Mouse (Mus musculus): ENCODE data around the gene Tiprl. TPM values are rescaled to one million over a fixed set of nuclear protein-coding genes. Genes with fewer than 3 reads are reported as not detected.

Gene Tiprl
- polyA plus RNA-seq, 1 experiment from 2014 or later = 100 TPM

DNA sequence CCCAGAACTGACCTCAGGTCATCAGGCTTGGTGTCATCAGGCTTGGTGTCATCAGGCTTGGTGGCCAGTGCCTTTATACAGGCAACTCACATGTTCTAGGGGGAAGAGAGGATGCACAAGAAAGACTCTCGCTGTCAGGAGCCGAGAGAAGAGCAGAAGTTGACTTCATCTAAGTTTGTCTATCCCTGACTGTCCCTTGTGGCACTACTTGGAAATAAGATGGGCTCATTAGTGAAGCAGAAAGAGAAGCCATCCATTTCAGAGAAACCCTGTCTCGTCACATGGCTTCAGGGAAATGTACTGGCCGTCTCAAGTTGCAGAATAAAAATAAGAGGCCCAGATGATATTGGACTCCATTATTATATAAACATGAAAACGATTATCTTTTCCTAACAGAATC, 9.8 kb upstream of the Tiprl start:
- no peak for TF ChIP-seq CTCF (IDR thresholded peaks at IDR 0.05; ENCODE audit: low read depth)
- Histone ChIP-seq H3K9me3 (replicated peaks; ENCODE audit: low read length) (no peaks in the 10 kb centered on the region), H3K4me2 (ENCODE audit: low read length) (no peak overlapping the region), H3K27me3 (ENCODE audit: insufficient read depth, low read length) (no peaks in the 10 kb centered on the region), H3K27ac (no peak overlapping the region), H3K9ac (ENCODE audit: low read depth, low read length) (no peak overlapping the region), H3K36me3 (ENCODE audit: insufficient read depth, low read length) (no peaks in the 10 kb centered on the region), H3K4me3 (replicated peaks; ENCODE audit: low read depth, low read length) (no peak overlapping the region), H3K4me1 (replicated peaks; ENCODE audit: insufficient read depth, low read length) (no peaks in the 10 kb centered on the region)
- 55% methylated on average over 5 of the region's 5 CpGs for WGBS
- no peak for ATAC-seq (replicated peaks; ENCODE audit: low FRiP score, low read depth)
- peak; percentile 33 for DNase-seq (ENCODE audit: low spot score)

DNA sequence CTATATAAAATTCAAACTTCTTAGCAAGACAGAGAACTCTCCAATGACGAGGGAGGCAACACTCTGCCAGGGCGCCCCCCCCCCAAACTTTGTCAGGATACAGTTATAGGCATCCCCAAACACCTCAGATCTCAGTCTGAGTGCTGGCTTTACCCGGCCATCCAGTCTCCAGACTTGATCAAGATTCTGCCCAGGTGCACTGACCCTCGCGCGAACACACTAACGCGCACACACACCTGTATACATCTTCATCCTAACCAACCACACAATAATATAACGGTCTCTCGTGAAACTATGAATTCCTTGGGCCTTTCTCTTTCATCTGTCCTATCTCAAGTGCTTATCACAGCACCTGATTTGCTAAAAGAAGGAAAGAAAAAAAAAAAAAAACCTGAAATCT, 950 bp downstream of the Tiprl start:
- Histone ChIP-seq H3K9ac (ENCODE audit: low read depth, low read length) (peak overlapping the region; percentile 77), H3K4me3 (replicated peaks; ENCODE audit: low read depth, low read length) (peak overlapping the region; percentile 76), H3K4me2 (ENCODE audit: low read length) (peak overlapping the region; percentile 77), H3K36me3 (ENCODE audit: insufficient read depth, low read length) (no peaks in the 10 kb centered on the region), H3K4me1 (replicated peaks; ENCODE audit: insufficient read depth, low read length) (peaks cover 5% of the 10 kb centered on the region; the same call in 1 of the 2 replicates), H3K9me3 (replicated peaks; ENCODE audit: low read length) (no peaks in the 10 kb centered on the region), H3K27me3 (ENCODE audit: insufficient read depth, low read length) (no peaks in the 10 kb centered on the region), H3K27ac (peak overlapping the region; percentile 89)
- 4% methylated on average over 10 of the region's 10 CpGs for WGBS
- TF ChIP-seq CTCF (IDR thresholded peaks at IDR 0.05; ENCODE audit: low read depth) = no peak
- ATAC-seq (replicated peaks; ENCODE audit: low FRiP score, low read depth) (no peak), DNase-seq (ENCODE audit: low spot score) (no peak)

DNA sequence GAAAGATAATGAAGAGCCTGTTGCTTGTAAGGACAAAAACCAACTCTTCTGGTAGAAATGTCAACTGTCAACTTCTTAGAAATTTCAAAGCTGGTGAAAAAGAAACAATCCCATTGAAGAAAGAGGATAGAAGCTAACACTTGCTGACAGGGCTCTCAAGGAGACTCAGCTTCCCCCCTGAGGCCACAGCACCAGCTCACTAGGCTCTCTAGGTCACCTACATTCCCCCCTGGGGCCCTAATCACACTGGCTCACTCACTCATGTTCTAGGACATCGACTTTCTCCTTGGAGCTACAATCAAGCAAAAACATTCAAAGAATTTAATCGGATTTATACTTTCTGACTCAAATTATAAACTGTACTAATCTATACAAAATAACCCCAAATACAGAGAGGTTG, 3.0 kb downstream of the Tiprl start:
- Histone ChIP-seq H3K27me3 (ENCODE audit: insufficient read depth, low read length) (no peaks in the 10 kb centered on the region), H3K9me3 (replicated peaks; ENCODE audit: low read length) (no peaks in the 10 kb centered on the region), H3K4me1 (replicated peaks; ENCODE audit: insufficient read depth, low read length) (peaks cover 5% of the 10 kb centered on the region; the same call in 1 of the 2 replicates), H3K4me2 (ENCODE audit: low read length) (no peak overlapping the region), H3K9ac (ENCODE audit: low read depth, low read length) (no peak overlapping the region), H3K4me3 (replicated peaks; ENCODE audit: low read depth, low read length) (no peak overlapping the region), H3K27ac (0 out of 2 replicates have a peak overlapping the region, but pooled peaks have one; percentile 19), H3K36me3 (ENCODE audit: insufficient read depth, low read length) (no peaks in the 10 kb centered on the region)
- no peak for TF ChIP-seq CTCF (IDR thresholded peaks at IDR 0.05; ENCODE audit: low read depth)
- no peak for ATAC-seq (replicated peaks; ENCODE audit: low FRiP score, low read depth)
- DNase-seq (ENCODE audit: low spot score) = no peak
- WGBS = 63% methylated on average over 2 of the region's 2 CpGs

DNA sequence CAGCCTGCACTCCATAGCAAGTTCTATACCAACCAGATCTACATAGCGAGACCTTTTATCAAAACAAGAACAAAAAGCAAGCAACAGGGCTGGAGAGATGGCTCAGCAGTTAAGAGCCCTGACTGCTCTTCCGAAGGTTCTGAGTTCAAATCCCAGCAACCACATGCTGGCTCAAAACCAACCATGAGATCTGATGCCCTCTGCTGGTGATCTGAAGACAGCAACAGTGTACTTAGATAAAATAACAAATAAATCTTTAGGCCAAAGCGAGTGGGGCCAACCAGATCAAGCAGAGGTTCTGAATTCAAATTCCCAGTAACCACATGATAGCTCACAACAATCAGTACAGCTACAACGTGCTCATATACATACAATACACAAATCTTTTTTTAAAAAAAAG, 6.1 kb downstream of the Tiprl start:
- 94% methylated on average over 4 of the region's 4 CpGs for WGBS
- no peak for ATAC-seq (replicated peaks; ENCODE audit: low FRiP score, low read depth)
- TF ChIP-seq CTCF (IDR thresholded peaks at IDR 0.05; ENCODE audit: low read depth) = peak; percentile 44; the same call in 1 of the 2 replicates

DNA sequence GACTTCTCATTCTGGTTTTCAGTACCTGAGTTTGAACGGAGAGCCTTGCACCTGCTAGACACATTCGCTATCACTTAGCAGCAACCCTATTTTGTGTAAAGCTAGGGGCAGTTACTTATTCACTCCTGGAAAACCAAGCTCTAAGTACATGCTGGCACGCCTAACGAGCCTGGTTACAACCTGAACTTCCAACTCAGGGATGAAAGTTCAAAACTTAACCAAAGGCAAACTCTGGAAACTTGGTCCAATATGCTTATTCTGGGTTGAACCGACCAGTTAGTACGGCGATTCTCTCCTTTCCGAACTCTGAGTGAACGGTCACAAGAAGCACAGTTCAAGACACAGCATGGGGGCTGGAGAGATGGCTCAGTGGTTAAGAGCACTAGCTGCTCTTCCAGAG, 7.2 kb downstream of the Tiprl start:
- Histone ChIP-seq H3K36me3 (ENCODE audit: insufficient read depth, low read length) (0 out of 2 replicates have a peak, but pooled peaks cover 10% of the 10 kb centered on the region), H3K4me2 (ENCODE audit: low read length) (no peak overlapping the region), H3K9me3 (replicated peaks; ENCODE audit: low read length) (no peaks in the 10 kb centered on the region), H3K9ac (ENCODE audit: low read depth, low read length) (no peak overlapping the region), H3K27me3 (ENCODE audit: insufficient read depth, low read length) (no peaks in the 10 kb centered on the region), H3K4me3 (replicated peaks; ENCODE audit: low read depth, low read length) (no peak overlapping the region), H3K27ac (no peak overlapping the region), H3K4me1 (replicated peaks; ENCODE audit: insufficient read depth, low read length) (no peaks in the 10 kb centered on the region)
- TF ChIP-seq CTCF (IDR thresholded peaks at IDR 0.05; ENCODE audit: low read depth) = no peak
- WGBS = 81% methylated on average over 9 of the region's 9 CpGs
- peak; percentile 52 for ATAC-seq (replicated peaks; ENCODE audit: low FRiP score, low read depth)
- DNase-seq (ENCODE audit: low spot score) = no peak

More for the DNA sequence above, 6.1 kb downstream of the Tiprl start:
- Histone ChIP-seq H3K36me3 (ENCODE audit: insufficient read depth, low read length) (0 out of 2 replicates have a peak, but pooled peaks cover 8% of the 10 kb centered on the region), H3K4me1 (replicated peaks; ENCODE audit: insufficient read depth, low read length) (no peaks in the 10 kb centered on the region; the same call in 1 of the 2 replicates), H3K9me3 (replicated peaks; ENCODE audit: low read length) (no peaks in the 10 kb centered on the region), H3K4me2 (ENCODE audit: low read length) (no peak overlapping the region), H3K27me3 (ENCODE audit: insufficient read depth, low read length) (no peaks in the 10 kb centered on the region), H3K9ac (ENCODE audit: low read depth, low read length) (no peak overlapping the region), H3K4me3 (replicated peaks; ENCODE audit: low read depth, low read length) (no peak overlapping the region), H3K27ac (no peak overlapping the region)
- no peak for DNase-seq (ENCODE audit: low spot score)

DNA sequence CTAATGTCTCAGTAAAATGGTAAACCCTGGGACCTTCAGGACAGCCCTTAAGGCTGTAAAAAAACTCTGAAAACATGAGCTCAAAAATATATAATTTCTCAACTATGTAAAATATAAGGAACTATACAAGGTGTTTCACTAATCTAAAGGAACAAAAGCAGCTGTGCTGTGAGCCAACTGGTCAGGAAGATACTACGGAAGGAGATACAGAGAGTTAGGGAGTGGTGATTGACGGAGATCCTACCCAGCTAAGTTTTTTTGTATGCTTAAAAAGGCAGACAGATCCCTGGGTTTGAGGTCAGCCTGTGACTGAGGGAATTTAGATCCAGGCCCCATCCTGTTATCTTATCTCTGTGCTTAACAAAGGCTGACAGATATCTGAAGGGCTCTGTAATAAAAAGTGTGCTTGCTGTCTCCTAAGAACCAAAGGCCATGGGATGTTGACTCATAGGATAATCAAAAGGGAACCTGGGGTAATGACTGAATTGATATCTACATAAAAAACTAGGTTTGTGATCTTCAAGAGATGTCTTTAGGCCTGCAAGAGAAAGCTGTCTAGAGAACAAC, 19.7 kb downstream of the Tiprl start:
- Histone ChIP-seq H3K4me3 (replicated peaks; ENCODE audit: low read depth, low read length) (no peak overlapping the region), H3K36me3 (ENCODE audit: insufficient read depth, low read length) (peaks cover 50% of the 10 kb centered on the region), H3K27ac (no peak overlapping the region), H3K27me3 (ENCODE audit: insufficient read depth, low read length) (no peaks in the 10 kb centered on the region), H3K9me3 (replicated peaks; ENCODE audit: low read length) (no peaks in the 10 kb centered on the region), H3K4me1 (replicated peaks; ENCODE audit: insufficient read depth, low read length) (no peaks in the 10 kb centered on the region), H3K4me2 (ENCODE audit: low read length) (no peak overlapping the region), H3K9ac (ENCODE audit: low read depth, low read length) (no peak overlapping the region)
- DNase-seq (ENCODE audit: low spot score) = no peak
- no peak for ATAC-seq (replicated peaks; ENCODE audit: low FRiP score, low read depth)
- TF ChIP-seq CTCF (IDR thresholded peaks at IDR 0.05; ENCODE audit: low read depth) = no peak
- 98% methylated on average over 2 of the region's 2 CpGs for WGBS

DNA sequence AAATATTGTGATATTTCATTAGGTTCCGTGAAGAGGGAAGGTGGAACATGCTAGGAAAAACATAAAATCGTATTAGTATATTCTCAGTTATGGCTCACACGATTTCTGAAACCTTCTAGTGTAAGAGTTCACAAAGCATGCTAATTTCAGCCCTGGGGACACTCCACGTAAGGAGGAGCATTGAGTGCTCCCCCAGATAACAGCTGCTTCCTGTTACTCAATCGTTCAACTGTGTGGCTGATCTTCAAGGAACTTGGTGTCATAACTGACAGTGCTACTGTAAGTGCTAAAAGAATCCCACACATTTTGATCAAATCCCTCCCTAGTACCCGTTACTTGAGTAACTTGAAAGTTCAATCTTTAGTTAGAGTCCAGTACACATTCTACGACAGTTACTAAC, 21.0 kb downstream of the Tiprl start:
- no peak overlapping the region for H3K4me2 ChIP-seq (ENCODE audit: low read length)
- no peak overlapping the region for H3K27ac ChIP-seq
- ATAC-seq (replicated peaks; ENCODE audit: low FRiP score, low read depth) = no peak
- peaks cover 40% of the 10 kb centered on the region for H3K36me3 ChIP-seq (ENCODE audit: insufficient read depth, low read length)
- no peak overlapping the region for H3K4me3 ChIP-seq (replicated peaks; ENCODE audit: low read depth, low read length)
- TF ChIP-seq CTCF (IDR thresholded peaks at IDR 0.05; ENCODE audit: low read depth) = no peak
- no peak for DNase-seq (ENCODE audit: low spot score)
- H3K4me1 ChIP-seq (replicated peaks; ENCODE audit: insufficient read depth, low read length) = no peaks in the 10 kb centered on the region
- H3K27me3 ChIP-seq (ENCODE audit: insufficient read depth, low read length) = no peaks in the 10 kb centered on the region
- H3K9me3 ChIP-seq (replicated peaks; ENCODE audit: low read length) = no peaks in the 10 kb centered on the region
- 81% methylated on average over 7 of the region's 7 CpGs for WGBS
- H3K9ac ChIP-seq (ENCODE audit: low read depth, low read length) = no peak overlapping the region

All from kidney, postnatal 0 days (tissue).